Mouse (Mus musculus) bone marrow, adult 2 months (tissue): Measurements from ENCODE around the gene Rybp.

ENCODE experiments used
- CTCF ChIP-seq: fragments of 200-500 bp; IDR thresholded peaks from 2 replicates; pipeline ENCODE4 v1.5.1; 2011; ENCODE audit warnings: low read length, control low read depth; ENCODE audit not compliant: control insufficient read depth, insufficient read depth
- POLR2A ChIP-seq: fragments of 200-500 bp; IDR thresholded peaks from 2 replicates; pipeline ENCODE4 v1.6.1; 2011; ENCODE audit warnings: low read depth, mild to moderate bottlenecking, control low read depth, low read length, borderline replicate concordance; ENCODE audit not compliant: control insufficient read depth

- no peak for TF ChIP-seq CTCF
- TF ChIP-seq POLR2A: no peak
These were observed 68.5 kb downstream of the Rybp start for GRCm38 (mm10) chr6:100218541-100219341.
